Mouse (Mus musculus): ENCODE measurements around the gene Fam173b. TPM values are rescaled to one million over a fixed set of nuclear protein-coding genes. Genes with fewer than 3 reads are reported as not detected.

Fam173b gene
- total and polyA plus RNA-seq, 3 experiments = 24.5 to 33.8 (median 32.1) TPM

GRCm38 (mm10) chr15:31561976-31562375 is 39.7 kb upstream of the Fam173b start:
- dilution Hi-C loops (cut with MboI; ENCODE audit: extremely low pct_ligation_motif_present, extremely low pct_unique_long_range_greater_than_20kb, low sequenced_read_pairs) = no loop called here
- H3K4me1 ChIP-seq (ENCODE audit: control insufficient read depth in 1 of 2, insufficient read depth in 2 of 2) = no peaks in the 10 kb centered on the region
- no peak for DNase-seq (ENCODE audit: extremely low read depth)
- H3K36me3 ChIP-seq (replicated peaks in 1 of 2; ENCODE audit: control insufficient read depth in 1 of 2, insufficient read depth in 1 of 2, low read length in 1 of 2) = no peaks in the 10 kb centered on the region
- TF ChIP-seq POLR2AphosphoS2 (IDR thresholded peaks at IDR 0.05; ENCODE audit: low read depth, low read length) (no peak), JUND (conservative IDR thresholded peaks at IDR 0.05; ENCODE audit: low read depth, low read length) (no peak), ZKSCAN1 (IDR thresholded peaks at IDR 0.05; ENCODE audit: borderline replicate concordance, low read depth, low read length) (no peak), PAX5 (IDR thresholded peaks at IDR 0.05; ENCODE audit: low read length) (no peak), USF1 (IDR thresholded peaks at IDR 0.05; ENCODE audit: low read depth, low read length) (no peak), IRF4 (IDR thresholded peaks at IDR 0.05; ENCODE audit: low read depth, low read length) (no peak), NRF1 (IDR thresholded peaks at IDR 0.05; ENCODE audit: low read depth, low read length) (no peak), RAD21 (IDR thresholded peaks at IDR 0.05; ENCODE audit: low read depth, low read length) (no peak)
- H3K27ac ChIP-seq (ENCODE audit: insufficient read depth, low read depth) = no peak overlapping the region
- H3K4me2 ChIP-seq (ENCODE audit: insufficient read depth, low read depth, poor library complexity, severe bottlenecking) = no peak overlapping the region
- H3K9me3 ChIP-seq (replicated peaks; ENCODE audit: low read length) = peaks cover 3% of the 10 kb centered on the region
- no peaks in the 10 kb centered on the region for H3K27me3 ChIP-seq (replicated peaks)
- no peaks in the 10 kb centered on the region for H3K79me2 ChIP-seq (replicated peaks; ENCODE audit: control insufficient read depth, extremely low read depth, insufficient read depth, poor library complexity, severe bottlenecking)
- no peak overlapping the region for H3K4me3 ChIP-seq (replicated peaks in 1 of 3; ENCODE audit: low read depth in 2 of 3, low read length in 2 of 3, poor library complexity in 1 of 3)
- in situ Hi-C loops (cut with MboI; ENCODE audit: low pct_ligation_motif_present, low pct_unique_long_range_greater_than_20kb, low sequenced_read_pairs) = no loop called here
- no peak overlapping the region for H3K9ac ChIP-seq (ENCODE audit: insufficient read depth, low read depth)

- in situ Hi-C loops (cut with MboI; ENCODE audit: low pct_ligation_motif_present, low pct_unique_long_range_greater_than_20kb, low sequenced_read_pairs) = no loop called here
- dilution Hi-C loops (cut with MboI; ENCODE audit: extremely low pct_ligation_motif_present, extremely low pct_unique_long_range_greater_than_20kb, low sequenced_read_pairs) = no loop called here
- Histone ChIP-seq H3K27me3 (replicated peaks) (no peaks in the 10 kb centered on the region), H3K4me1 (ENCODE audit: control insufficient read depth in 1 of 2, insufficient read depth in 2 of 2) (no peaks in the 10 kb centered on the region), H3K27ac (ENCODE audit: insufficient read depth, low read depth) (no peak overlapping the region), H3K79me2 (replicated peaks; ENCODE audit: control insufficient read depth, extremely low read depth, insufficient read depth, poor library complexity, severe bottlenecking) (no peaks in the 10 kb centered on the region), H3K9ac (ENCODE audit: insufficient read depth, low read depth) (no peak overlapping the region), H3K36me3 (replicated peaks in 1 of 2; ENCODE audit: control insufficient read depth in 1 of 2, insufficient read depth in 1 of 2, low read length in 1 of 2) (no peaks in the 10 kb centered on the region), H3K4me3 (replicated peaks in 1 of 3; ENCODE audit: low read depth in 2 of 3, low read length in 2 of 3, poor library complexity in 1 of 3) (no peak overlapping the region), H3K4me2 (ENCODE audit: insufficient read depth, low read depth, poor library complexity, severe bottlenecking) (no peak overlapping the region), H3K9me3 (replicated peaks; ENCODE audit: low read length) (peaks cover 3% of the 10 kb centered on the region)
- DNase-seq (ENCODE audit: extremely low read depth) = no peak
- TF ChIP-seq RAD21 (IDR thresholded peaks at IDR 0.05; ENCODE audit: low read depth, low read length) (no peak), UBTF (IDR thresholded peaks at IDR 0.05; ENCODE audit: low read depth, low read length) (no peak), MXI1 (IDR thresholded peaks at IDR 0.05; ENCODE audit: low read depth, low read length) (no peak), NRF1 (IDR thresholded peaks at IDR 0.05; ENCODE audit: low read depth, low read length) (no peak), ETS1 (conservative IDR thresholded peaks at IDR 0.05; ENCODE audit: low read depth, low read length) (no peak), ZC3H11A (IDR thresholded peaks at IDR 0.05; ENCODE audit: low read depth, low read length) (no peak), POLR2AphosphoS2 (IDR thresholded peaks at IDR 0.05; ENCODE audit: low read depth, low read length) (no peak), ZMIZ1 (IDR thresholded peaks at IDR 0.05; ENCODE audit: low read depth, low read length) (no peak), TBP (conservative IDR thresholded peaks at IDR 0.05; ENCODE audit: low read depth, low read length) (no peak), USF2 (conservative IDR thresholded peaks at IDR 0.05; ENCODE audit: low read depth, low read length) (no peak), ZKSCAN1 (IDR thresholded peaks at IDR 0.05; ENCODE audit: borderline replicate concordance, low read depth, low read length) (no peak), GABPA (IDR thresholded peaks at IDR 0.05; ENCODE audit: insufficient replicate concordance, low read depth, low read length) (no peak), POLR2A (IDR thresholded peaks at IDR 0.05; ENCODE audit: low read depth, low read length) (no peak), SIN3A (IDR thresholded peaks at IDR 0.05; ENCODE audit: low read length) (no peak), MYC (IDR thresholded peaks at IDR 0.05; ENCODE audit: low read depth, low read length) (no peak), CTCF (conservative IDR thresholded peaks at IDR 0.05 in 1 of 2, IDR thresholded peaks at IDR 0.05 in 1 of 2; ENCODE audit: low read depth in 2 of 2, low read length in 2 of 2) (no peak), IRF4 (IDR thresholded peaks at IDR 0.05; ENCODE audit: low read depth, low read length) (no peak), MAFK (IDR thresholded peaks at IDR 0.05; ENCODE audit: insufficient replicate concordance, low read length) (no peak)
Measured at GRCm38 (mm10) chr15:31562847-31563246, 38.8 kb upstream of the Fam173b start.

Measured in CH12.LX (cell line).